Mouse (Mus musculus): ENCODE data around the gene Exosc3. TPM values are rescaled to one million over a fixed set of nuclear protein-coding genes. Genes with fewer than 3 reads are reported as not detected.
"Not testable (repeated sequence)": the region's sequence is repeated elsewhere in the genome, so short reads cannot be mapped to it uniquely, and the experiment has no call there.

The Exosc3 gene
- total RNA-seq (2015), result 79.7 and 89.4 TPM in 2 replicates
- total RNA-seq (2017), result 173 and 203 TPM in 2 replicates

DNA sequence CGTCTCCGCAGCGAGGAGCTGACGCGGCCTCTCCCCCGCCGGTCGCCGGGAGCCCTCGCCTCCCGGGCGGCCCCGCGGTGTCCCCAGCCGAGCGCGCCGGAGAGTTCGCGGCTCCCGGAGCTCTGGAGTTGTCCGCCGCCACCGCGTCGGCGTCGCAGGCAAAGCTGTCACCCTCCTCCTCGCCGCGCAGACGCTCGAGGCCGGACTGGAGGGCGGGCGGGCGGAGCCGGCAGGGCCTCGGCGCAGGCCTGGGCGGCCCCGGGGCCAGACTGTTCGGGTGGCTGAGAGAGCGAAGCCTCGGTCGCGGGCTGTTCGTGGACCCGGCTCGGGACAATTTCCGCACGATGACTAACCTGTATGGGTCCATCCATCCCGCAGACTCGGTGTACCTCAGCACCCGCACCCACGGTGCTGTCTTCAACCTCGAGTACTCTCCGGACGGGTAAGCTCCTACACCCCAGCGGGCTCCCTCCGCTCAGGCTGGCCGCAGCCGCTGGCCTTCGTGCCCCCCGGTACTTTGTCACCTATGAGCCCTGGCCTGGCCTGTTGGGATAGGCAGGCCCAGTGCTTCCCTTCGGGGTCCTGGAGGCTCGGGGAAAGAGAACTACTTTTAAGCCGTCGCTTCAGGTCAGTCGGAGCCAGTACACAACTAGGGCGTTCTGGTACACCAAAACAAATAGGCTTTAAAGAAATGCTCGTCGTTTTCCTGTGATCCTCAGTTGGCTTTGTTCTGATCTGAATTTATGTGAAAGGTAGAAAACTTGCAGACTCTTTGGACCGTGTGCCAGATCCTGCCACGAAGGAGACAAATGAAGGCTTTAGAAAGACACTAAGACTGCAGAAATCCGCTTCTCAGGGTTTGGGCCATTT is at the start of gene Exosc3:
Gene Exosc3, minus strand, starts transcription at position 447 of the 870 bp plus-strand sequence.
- ATAC-seq (replicated peaks; ENCODE audit: poor library complexity), result peak; percentile 35

DNA sequence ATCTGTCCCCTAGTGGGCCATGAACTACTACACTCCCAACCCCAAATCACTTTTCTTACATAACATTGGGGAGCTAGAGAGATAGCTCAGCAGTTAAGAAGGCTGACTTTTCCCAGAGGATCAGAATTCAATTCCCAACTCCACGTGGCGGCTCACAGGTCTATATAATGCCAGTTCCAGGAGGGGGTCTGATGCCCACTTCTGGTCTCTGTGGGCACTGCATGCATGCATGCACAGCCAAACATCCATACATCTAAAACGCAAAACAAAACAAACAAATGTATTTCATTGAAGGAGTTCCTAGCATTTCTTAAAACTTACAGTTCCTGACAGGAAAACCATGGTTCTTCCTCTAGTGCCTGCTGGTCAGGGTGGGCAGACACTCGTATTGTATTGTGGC is 49.6 kb upstream of the Exosc3 start:
- ATAC-seq (replicated peaks; ENCODE audit: poor library complexity), result no peak

DNA sequence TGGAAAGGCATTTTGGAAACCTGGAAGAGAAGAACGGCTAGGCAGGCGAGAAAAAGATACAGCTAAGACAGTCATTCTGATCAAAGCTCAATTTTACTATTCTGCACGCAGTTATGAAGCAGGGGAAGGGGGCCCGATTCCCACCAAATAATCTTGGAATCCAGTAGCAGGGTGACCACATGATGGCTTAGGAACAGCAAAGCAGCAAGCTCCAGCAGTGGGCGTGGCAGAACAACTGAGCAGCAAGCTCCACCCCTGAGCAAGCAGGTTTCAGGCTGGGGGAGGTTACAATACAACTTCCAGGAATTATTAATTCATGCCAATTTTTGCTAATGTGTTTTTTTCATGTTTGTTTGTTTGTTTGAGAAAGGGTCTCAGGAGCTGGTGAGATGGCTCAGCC is 44.8 kb upstream of the Exosc3 start:
- ATAC-seq (replicated peaks; ENCODE audit: poor library complexity), result not testable (repeated sequence)

DNA sequence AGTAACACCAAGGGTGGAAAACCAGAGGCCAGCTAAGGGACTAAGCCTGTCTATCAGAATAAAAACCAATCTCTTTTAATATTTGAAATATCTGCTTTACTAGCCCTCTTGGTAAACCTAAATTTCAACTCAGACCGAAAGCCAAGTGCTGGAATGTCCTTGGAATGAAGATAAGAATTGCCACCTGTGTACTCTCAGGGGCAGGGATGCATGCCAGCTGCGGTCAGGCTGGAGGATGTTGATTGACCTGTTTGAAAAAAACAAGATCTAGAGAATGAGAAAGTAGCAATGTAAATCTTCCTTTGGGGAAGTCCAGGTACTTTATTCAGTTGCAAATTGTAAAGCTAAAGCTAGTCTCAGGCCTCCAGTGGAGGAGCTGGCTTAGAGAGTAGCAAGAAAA is 39.6 kb upstream of the Exosc3 start:
- ATAC-seq (replicated peaks; ENCODE audit: poor library complexity), result not testable (repeated sequence)

DNA sequence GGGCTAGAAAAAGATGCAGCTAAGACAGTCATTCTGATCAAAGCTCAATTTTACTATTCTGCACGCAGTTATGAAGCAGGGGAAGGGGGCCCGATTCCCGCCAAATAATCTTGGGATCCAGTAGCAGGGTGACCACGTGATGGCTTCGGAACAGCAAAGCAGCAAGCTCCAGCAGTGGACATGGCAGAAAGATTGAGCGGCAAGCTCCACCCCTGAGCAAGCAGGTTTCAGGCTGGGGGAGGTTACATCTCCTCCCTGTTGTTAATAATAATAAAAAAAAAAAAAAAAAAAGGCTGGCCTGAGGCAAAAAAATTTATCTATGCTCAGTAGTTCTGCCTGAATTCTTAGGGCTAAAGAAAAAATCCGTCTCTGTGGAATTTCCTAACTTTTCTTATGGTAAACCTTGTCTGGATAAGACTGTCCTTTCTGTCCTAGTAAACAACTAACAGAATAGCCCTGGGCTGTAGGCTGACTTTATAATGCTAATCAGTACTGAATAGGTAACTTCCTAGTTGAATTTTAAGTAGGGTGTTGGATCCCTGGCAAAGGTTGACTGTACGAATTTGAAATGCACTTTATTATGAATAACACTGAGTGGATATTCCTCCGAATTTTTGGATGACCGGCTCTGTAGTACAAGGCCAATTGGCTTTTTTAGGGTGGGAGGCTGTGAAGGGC is 38.5 kb upstream of the Exosc3 start:
- ATAC-seq (replicated peaks; ENCODE audit: poor library complexity), result not testable (repeated sequence)

DNA sequence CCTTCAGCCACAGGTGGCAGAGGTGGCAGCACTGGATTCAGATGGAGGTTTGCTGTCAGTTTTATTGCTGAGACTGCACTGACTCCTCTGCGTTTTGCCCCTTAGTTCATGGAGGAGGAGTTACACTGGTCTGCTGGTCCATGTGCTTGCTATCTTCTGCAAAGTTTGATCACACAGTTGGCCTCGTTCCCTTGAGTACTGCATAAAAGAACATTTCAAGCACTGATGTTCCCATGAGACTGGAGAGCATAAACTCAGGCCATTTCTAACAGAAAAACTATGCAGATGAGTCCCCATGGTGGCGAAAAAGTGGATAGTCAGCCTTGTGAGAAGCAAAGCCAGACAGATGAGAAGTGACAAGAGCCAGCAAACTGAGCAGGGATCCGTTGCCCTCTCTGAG is 34.0 kb upstream of the Exosc3 start:
- no peak for ATAC-seq (replicated peaks; ENCODE audit: poor library complexity)

DNA sequence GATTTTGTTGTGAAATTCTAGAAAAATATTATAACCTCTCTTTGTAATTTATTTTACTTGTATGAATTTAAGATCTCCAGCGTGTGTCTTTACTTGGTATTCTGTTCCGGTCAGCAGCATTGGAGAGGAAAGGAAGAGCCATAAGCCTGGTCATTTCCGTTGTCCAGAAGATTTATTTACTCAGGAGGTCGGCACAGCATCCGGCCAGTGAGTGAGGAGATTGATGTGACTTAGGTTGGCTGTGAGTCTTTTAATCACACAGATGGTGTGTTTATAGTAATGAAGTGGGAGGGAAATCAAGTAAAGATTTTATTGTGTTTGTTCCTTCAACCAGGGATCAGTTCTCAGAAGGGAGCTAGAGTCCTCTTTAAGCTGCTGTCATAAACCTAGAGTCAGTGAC is 32.3 kb upstream of the Exosc3 start:
- no peak for ATAC-seq (replicated peaks; ENCODE audit: poor library complexity)

DNA sequence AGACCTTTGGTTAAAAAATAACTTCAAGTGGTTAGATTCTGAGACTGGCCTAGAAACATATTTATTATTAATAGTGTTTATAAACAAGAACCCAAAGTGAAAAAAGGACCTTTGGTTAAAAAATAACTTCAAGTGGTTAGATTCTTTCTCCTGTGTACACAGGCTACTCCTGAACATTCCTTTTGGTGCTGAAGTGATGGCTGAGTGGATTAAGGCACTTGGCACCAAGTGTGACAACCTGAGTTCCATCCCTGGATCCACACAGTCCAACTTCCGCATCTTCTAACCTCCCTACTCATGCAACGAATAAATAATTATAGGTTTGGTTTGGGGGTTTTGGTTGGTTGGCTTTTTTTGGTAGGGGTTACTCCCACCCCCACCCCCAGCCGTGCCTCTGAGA is 28.7 kb upstream of the Exosc3 start:
- ATAC-seq (replicated peaks; ENCODE audit: poor library complexity), result no peak

DNA sequence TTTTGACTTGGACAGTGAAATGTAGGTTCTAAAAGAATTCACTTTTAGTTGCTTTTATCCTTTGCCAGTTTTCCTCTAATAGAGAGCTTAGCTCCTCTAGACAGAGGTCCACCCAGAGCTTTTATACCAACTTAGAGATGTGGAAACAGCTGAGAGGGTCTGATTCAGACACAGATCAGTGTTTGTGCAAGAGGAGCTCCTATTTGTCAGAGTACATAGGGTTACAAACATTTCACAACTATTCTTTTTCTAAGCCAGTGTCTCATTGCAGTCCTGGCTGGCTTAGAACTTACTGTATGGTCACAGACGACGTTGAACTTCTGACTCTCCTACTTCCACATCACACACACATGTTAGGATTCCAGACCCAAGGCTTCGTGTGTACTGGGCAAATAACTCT is 14.1 kb upstream of the Exosc3 start:
- ATAC-seq (replicated peaks; ENCODE audit: poor library complexity), result no peak

DNA sequence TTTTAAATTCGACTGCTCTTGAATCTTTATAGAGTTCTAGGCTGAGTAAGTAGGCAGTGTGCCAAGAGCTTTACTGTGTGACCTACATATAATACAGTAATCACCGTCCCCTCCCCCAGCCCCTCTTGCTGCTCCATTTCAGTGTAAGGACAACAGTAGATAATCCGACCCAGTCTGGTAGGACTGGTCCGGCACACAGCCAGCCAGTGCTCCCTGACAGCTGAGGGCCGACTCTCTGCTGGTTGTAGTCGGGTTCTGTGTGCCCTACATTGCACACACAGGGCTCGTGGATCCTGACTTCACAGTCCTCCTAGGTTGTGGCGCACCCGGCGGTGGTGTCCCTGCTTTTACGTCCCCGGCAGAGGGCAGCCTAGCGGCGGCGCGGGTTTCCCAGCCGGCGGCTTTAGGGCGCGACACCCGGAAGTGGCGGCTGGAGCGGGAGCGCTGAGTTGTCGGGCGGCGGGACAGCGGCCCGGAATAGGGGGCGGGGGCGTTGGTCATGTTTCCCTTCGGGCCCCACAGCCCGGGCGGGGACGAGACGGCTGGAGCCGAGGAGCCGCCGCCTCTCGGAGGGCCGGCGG is 773 bp downstream of the Exosc3 start, which contains the start of gene Dcaf10:
Gene Dcaf10, plus strand, starts transcription at position 433 of the 581 bp plus-strand sequence.
- peak; percentile 96 for ATAC-seq (replicated peaks; ENCODE audit: poor library complexity)

DNA sequence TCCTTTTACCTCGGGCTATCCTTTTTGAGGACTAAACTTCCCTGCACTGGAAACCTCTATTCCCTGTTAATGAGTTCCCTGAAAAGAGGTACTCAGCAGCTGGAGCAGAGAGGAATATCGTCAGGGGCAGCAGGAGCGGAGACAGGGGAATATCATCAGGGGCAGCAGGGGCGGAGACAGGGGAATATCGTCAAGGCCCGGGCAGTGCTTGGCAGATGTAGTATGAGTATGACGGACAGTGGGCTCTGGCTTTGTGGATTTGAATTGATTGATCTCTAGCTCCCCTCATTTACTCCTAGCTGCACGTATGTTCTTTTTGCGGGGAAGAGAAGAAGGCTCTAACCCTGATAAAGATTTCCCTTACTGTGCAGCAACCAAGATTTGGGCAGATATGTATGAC is 1.3 kb downstream of the Exosc3 start:
- ATAC-seq (replicated peaks; ENCODE audit: poor library complexity), result no peak

DNA sequence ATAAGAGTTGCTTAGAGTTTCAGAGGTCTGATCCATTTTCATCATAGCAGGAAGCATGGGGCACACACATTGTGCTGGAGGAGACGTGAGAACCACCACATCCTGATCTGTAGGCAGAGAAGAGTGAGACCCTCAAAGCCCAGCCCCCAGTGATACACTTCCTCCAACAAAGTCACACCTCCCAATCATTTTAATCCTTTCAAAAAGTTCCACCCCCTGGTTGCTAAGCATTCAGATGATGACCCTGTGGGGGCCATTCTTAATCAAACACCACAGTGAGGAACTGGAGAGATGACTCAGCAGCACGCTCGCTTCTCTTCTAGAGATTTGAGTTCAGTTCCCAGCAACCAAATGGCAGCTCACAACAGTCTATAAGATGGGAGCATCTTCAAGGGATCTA is 10.1 kb downstream of the Exosc3 start:
- ATAC-seq (replicated peaks; ENCODE audit: poor library complexity), result no peak

DNA sequence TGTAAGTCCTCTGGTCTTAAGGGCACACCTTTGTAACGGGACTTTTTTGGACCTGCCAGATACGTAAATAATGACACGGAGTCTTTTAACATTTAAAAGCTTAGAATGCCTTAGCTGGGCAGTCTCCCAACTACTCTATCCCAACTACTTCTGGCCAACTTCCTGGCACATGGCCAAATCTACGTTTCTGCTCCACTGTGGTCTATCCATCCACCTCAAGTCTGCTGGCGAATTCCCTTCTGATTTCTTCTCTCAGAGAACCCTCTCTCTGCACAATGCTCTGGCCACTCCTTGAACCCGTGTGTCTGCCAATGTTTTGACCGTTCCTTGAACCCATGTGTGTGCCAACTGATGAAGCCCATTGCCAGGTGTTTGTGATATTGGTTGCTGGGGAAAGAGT is 11.4 kb downstream of the Exosc3 start:
- no peak for ATAC-seq (replicated peaks; ENCODE audit: poor library complexity)

DNA sequence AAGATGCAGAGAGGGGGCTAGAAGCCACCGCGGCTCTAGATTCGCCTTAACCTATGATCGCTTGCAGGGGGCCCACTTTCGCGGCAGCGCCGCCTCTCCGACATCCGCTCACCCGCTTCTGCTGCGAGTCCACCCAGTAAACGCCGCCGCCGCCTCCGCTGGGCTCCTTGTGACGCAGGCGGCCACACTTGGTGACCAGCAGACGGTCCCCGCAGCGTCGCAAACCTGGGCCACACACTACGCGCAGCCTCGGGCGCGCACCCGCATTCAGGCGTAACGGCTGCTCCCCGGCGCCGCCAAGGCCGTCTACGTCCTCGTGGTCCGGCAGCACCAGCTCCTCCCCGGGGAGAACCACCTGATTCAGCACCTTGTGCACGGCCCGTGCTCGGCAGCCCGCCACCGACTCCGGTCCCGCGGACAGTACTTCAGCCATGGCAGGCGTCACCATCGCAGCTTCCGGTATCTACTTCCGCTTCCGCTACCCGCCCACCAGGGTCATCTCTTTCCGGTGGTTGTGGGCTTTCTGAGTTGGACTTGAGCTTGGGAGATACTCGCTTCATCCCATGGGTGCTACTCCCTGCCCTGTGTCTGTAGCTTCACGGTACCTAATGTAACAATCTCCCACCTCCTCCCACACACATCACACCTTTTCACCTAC is 22.2 kb downstream of the Exosc3 start:
- ATAC-seq (replicated peaks; ENCODE audit: poor library complexity), result peak; percentile 93

DNA sequence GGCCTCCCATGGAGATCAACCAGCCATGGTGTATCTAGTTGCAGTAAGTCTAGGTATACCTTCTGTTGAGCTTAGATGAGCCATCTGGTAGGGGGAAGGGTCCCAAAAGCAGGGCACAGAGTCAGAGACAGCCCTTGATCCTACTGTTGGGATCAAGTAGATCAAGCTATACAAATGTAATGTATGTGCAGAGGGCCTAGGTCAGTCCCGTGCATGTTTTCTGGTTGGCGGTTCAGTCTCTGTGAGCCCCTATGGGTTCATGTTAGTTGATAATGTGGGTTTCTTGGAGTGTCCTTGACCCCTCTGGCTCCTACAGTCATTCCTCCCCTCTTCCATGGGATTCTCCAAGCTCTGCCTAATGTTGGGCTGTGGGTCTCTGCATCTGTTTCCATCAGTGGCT is 31.5 kb downstream of the Exosc3 start:
- no peak for ATAC-seq (replicated peaks; ENCODE audit: poor library complexity)

DNA sequence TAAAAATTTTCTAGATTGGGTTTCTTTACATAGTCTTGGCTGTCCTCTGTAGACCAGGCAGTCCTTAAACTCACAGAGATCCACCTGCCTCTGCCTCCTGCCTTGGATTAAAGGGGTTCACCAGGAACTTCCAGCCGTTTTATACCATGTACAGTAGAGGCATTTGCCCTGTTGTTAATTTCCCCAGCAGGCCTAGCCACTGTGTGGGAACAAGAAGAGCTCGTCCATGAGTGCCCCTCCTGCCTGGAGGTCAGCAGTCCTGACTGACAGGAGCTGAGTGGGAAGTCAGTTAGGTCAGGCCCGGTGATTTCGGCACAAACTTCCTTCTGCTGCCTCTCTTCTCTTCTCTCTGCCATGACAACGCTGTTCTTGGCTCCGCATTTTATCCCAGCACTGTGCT is 33.9 kb downstream of the Exosc3 start:
- ATAC-seq (replicated peaks; ENCODE audit: poor library complexity), result no peak

DNA sequence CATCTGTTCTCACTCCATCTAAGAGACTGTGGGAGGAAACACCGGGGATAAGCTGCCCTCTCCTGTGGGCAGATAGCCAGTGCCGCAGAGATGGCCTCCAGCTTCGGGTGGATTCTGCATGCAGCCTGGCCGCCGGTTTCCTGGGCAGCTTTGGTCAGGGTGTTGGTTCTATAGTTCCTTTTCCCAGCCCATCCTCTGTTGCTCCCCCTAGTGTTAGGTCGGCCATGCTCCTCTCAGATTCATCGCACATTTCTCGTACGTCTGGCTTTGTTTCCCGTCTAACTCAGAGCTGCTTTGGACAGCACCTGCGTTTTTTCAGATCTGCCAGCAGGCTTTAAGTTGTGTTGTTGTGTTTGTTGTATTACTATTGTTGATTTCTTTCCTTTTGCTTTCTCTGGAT is 34.5 kb downstream of the Exosc3 start:
- peak; percentile 83 for ATAC-seq (replicated peaks; ENCODE audit: poor library complexity)

DNA sequence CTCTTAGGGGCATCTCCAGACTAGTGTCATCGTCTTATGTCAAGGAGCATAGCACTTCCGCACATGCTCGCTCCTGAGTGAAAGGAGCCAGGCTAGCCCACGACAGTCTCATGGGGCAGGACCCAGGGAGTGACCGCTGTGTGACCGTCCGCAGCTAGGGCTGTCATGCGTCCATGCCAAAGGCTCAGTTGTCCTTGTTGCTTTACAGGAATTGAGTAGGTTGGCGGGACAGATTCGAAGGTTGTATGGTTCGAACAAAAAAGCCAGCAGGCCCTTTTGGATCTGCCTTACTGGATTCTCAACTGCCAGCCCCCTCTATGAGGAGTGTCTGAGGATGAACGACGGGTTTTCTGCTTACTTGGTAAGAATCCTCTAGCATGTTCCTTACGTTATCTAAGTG is 37.0 kb downstream of the Exosc3 start:
- no peak for ATAC-seq (replicated peaks; ENCODE audit: poor library complexity)

DNA sequence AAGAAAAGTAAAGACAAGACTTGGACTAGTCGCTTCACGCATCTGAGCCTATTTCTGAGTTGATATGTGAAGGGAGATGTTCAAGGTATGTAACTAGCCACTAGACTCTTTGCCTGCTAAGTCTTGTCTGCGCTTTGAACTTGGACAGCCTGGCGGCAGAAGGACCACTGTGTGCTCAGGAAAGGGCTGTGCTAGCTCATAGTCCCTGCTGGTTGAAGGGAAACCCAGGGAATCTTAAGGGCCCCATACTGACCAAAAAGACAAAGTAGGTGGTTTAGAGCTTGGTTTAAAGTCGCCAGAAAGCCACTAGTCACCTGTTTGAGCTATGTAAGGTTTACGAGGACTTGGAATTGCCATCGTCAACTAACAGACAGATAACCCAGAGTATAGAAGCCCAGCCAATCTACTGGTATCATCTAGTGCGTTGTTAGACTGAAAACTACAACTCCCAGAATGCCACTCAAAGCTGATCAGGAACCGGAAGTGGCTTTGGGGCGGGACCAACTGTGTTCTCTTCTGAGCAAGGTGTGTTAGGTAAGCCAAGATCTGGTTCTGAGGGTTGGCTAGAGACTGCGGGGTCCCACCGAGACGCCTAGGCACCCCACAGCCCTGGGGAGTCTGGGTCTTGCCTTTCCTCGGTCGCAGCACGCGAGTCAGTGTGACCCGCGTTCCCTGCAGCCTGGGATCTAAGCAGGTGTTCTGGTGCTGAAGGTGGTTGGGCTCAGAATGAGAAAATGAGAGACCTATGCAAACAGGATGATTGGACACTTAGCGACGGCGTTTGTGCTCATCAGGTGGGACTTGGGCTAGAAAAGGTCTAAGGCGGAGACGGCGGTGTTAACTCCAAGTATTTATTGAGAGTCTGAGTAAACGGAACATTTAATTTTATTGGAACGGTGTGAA is 45.6 kb downstream of the Exosc3 start, which contains the start of gene Trmt10b:
Gene Trmt10b, plus strand, starts transcription at position 466 of the 903 bp plus-strand sequence.
- ATAC-seq (replicated peaks; ENCODE audit: poor library complexity), result peak; percentile 100

DNA sequence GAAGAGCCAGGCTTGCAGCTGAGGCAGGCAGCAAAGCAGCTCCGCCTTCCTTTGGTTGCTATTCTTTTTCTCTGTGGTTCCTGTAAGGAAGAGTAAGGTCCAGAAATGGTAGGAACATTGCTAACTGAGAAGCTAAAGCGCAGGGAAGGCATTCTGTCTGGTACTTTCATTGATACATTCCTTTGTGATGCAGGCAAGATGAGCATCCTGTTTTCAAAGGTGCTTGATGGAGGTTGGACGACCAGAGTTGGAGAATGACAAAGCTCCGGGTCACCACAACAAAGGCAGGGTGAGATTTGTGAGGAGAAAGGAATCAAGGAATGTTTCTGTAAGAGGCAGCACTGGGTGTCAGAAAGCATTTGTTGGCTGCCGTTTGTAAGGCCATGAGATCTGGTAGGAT is 54.6 kb downstream of the Exosc3 start:
- no peak for ATAC-seq (replicated peaks; ENCODE audit: poor library complexity)
